Mouse (Mus musculus) heart, embryonic 10.5 days (tissue): ENCODE data around the gene Atp6v1d. TPM values are rescaled to one million over a fixed set of nuclear protein-coding genes. Genes with fewer than 3 reads are reported as not detected.

Experiments
- DNase-seq: peaks from one replicate; pipeline ENCODE4 v3.0.0-alpha.2; 2017; ENCODE audit warnings: low spot score
- H3K27ac ChIP-seq: fragments of 300-500 bp; sonication (generic); 2 replicates; pipeline ENCODE4 v1.5.1; 2016; ENCODE audit warnings: mild to moderate bottlenecking
- H3K27me3 ChIP-seq: fragments of 300-500 bp; sonication (generic); 2 replicates; pipeline ENCODE4 v1.6.1; 2016; ENCODE audit warnings: mild to moderate bottlenecking; ENCODE audit not compliant: poor library complexity, insufficient read depth, severe bottlenecking
- H3K36me3 ChIP-seq: fragments of 300-500 bp; sonication (generic); 2 replicates; pipeline ENCODE4 v1.6.1; 2016; ENCODE audit warnings: mild to moderate bottlenecking, moderate library complexity
- H3K4me1 ChIP-seq: fragments of 300-500 bp; sonication (generic); 2 replicates; pipeline ENCODE4 v1.6.1; 2016; ENCODE audit warnings: mild to moderate bottlenecking
- H3K4me3 ChIP-seq: fragments of 300-500 bp; sonication (generic); 2 replicates; pipeline ENCODE4 v1.5.1; 2016; ENCODE audit warnings: mild to moderate bottlenecking, moderate library complexity
- H3K9me3 ChIP-seq: fragments of 300-500 bp; sonication (generic); 2 replicates; pipeline ENCODE4 v1.6.1; 2016; ENCODE audit warnings: mild to moderate bottlenecking, moderate library complexity
- WGBS: fragments of 180-500 bp; shearing (Covaris S2); methylation state at CpG from one replicate; pipeline ENCODE4 v1.1.7; 2016; 5-methylcytosine and 5-hydroxymethylcytosine counted together
- polyA plus RNA-seq: library from polyadenylated mRNA; unstranded; fragments of >200 nt; fragmentation: Nextera tagmentation; extraction: Ambion mirVana; gene quantifications from 2 replicates; pipeline ENCODE4 v1.2.1, GENCODE M21; 2016

The Atp6v1d gene
- polyA plus RNA-seq, 1 experiment from 2014 or later, result 75.6 TPM

GRCm38 (mm10) chr12:78865434-78865833 is 4.0 kb upstream of the Atp6v1d start:
- peaks cover 47% of the 10 kb centered on the region for H3K36me3 ChIP-seq
- H3K4me3 ChIP-seq, result no peak overlapping the region
- 90% methylated on average over 1 of the region's 1 CpGs for WGBS
- H3K9me3 ChIP-seq, result no peaks in the 10 kb centered on the region
- peaks cover 4% of the 10 kb centered on the region for H3K4me1 ChIP-seq
- H3K27ac ChIP-seq, result no peak overlapping the region
- DNase-seq, result no peak
- H3K27me3 ChIP-seq, result no peaks in the 10 kb centered on the region

- WGBS, result under 1% methylated on average over 22 of the region's 22 CpGs
Observed at GRCm38 (mm10) chr12:78862254-78862730, 854 bp upstream of the Atp6v1d start.

DNA sequence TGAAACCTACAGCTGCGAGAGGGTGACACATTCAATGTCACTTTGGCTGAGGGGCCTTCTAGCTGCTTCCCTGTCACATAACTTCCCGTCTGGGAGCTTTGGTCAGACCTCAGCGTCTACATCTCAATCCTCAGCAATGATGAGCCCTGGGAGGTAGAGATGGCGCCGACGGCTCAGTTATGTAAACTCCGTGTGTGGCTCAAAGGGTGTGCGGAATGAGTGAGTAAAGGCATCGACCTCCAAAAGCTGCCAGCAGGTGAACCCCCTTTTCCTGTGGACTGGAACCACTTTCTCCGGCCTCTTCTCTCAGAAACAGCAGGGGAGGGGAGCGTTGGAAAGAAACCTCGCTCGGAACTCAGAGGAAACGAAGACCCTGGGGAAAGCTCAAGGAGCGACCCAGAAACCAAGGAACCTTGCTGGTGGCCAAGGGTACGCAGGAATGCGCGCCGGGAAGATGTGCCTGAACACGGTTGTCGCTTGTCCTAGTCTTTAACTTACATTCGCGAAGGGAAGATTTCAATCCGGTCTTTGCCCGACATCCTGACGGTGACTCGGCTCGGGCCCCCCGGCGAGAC is 430 bp downstream of the Atp6v1d start:
- Histone ChIP-seq H3K36me3 (peaks cover 21% of the 10 kb centered on the region), H3K27ac (peak overlapping the region; percentile 92), H3K27me3 (no peaks in the 10 kb centered on the region), H3K4me3 (peak overlapping the region; percentile 90), H3K4me1 (peaks cover 15% of the 10 kb centered on the region), H3K9me3 (no peaks in the 10 kb centered on the region)
- peak; percentile 81 for DNase-seq
- under 1% methylated on average over 30 of the region's 30 CpGs for WGBS

More at GRCm38 (mm10) chr12:78862254-78862730, 854 bp upstream of the Atp6v1d start:
- H3K27me3 ChIP-seq, result no peaks in the 10 kb centered on the region
- no peak for DNase-seq
- H3K4me3 ChIP-seq, result peak overlapping the region; percentile 90
- H3K36me3 ChIP-seq, result peaks cover 16% of the 10 kb centered on the region
- H3K27ac ChIP-seq, result peak overlapping the region; percentile 92
- peaks cover 15% of the 10 kb centered on the region for H3K4me1 ChIP-seq
- no peaks in the 10 kb centered on the region for H3K9me3 ChIP-seq

- peaks cover 57% of the 10 kb centered on the region for H3K36me3 ChIP-seq
- no peaks in the 10 kb centered on the region for H3K9me3 ChIP-seq
- no peaks in the 10 kb centered on the region for H3K4me1 ChIP-seq
- 87% methylated on average over 4 of the region's 4 CpGs for WGBS
- DNase-seq, result no peak
- no peak overlapping the region for H3K27ac ChIP-seq
- H3K27me3 ChIP-seq, result no peaks in the 10 kb centered on the region
- H3K4me3 ChIP-seq, result no peak overlapping the region
Observed at GRCm38 (mm10) chr12:78848246-78848645, 13.2 kb downstream of the Atp6v1d start.

DNA sequence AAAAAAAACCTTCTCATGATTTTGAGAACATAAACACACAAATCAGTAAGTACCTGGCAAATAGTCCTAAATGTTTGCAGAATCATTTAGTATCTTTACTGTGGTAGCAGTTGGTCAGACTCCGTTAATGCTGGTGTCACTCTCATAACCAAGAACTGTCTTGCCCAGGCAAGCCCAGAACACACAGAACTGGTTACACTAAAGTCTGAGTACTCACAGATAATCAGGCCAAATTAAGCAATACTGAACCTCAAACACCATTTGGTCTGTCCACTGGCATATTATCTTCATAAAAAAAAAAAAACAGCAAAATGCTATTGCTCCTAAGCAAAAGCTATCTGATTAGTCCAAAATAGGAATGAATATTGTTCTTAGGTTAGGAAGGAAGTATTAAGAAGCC is 19.0 kb downstream of the Atp6v1d start:
- WGBS, result 96% methylated on average over 1 of the region's 1 CpGs
- Histone ChIP-seq H3K36me3 (peaks cover 69% of the 10 kb centered on the region), H3K4me3 (no peak overlapping the region), H3K27me3 (no peaks in the 10 kb centered on the region), H3K4me1 (no peaks in the 10 kb centered on the region), H3K27ac (no peak overlapping the region), H3K9me3 (no peaks in the 10 kb centered on the region)
- no peak for DNase-seq

DNA sequence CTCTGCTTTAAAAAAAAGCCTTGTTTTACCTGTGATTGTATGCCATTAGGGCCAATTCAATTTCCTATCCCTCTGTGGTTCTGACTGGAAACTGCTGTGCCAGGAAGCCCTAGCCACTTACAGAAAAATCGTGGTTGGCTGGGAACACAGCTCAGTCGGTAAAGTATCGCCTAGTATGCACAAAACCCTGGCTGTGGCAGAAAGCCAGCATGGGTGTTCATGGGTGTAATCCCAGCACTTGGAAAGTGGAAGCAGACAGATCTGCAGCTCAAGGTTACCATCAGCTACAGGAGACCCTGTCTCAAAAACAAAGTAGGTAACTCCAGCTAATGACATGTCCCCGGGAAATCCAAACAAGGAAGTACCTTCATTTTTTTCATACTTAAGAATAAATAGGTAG is 21.5 kb downstream of the Atp6v1d start:
- H3K36me3 ChIP-seq, result peaks cover 76% of the 10 kb centered on the region
- no peak for DNase-seq
- H3K4me1 ChIP-seq, result no peaks in the 10 kb centered on the region
- H3K4me3 ChIP-seq, result no peak overlapping the region
- no peak overlapping the region for H3K27ac ChIP-seq
- H3K9me3 ChIP-seq, result no peaks in the 10 kb centered on the region
- H3K27me3 ChIP-seq, result no peaks in the 10 kb centered on the region
- 82% methylated on average over 4 of the region's 4 CpGs for WGBS

- Histone ChIP-seq H3K9me3 (no peaks in the 10 kb centered on the region), H3K27me3 (no peaks in the 10 kb centered on the region), H3K4me3 (no peak overlapping the region), H3K4me1 (no peaks in the 10 kb centered on the region), H3K27ac (no peak overlapping the region), H3K36me3 (peaks cover 57% of the 10 kb centered on the region)
- WGBS, result 93% methylated on average over 2 of the region's 2 CpGs
- no peak for DNase-seq
Observed at GRCm38 (mm10) chr12:78834496-78834895, 26.9 kb downstream of the Atp6v1d start.

- DNase-seq, result no peak
- Histone ChIP-seq H3K4me3 (no peak overlapping the region), H3K27ac (no peak overlapping the region), H3K27me3 (no peaks in the 10 kb centered on the region), H3K36me3 (peaks cover 12% of the 10 kb centered on the region; the same call in 1 of the 2 replicates), H3K4me1 (no peaks in the 10 kb centered on the region), H3K9me3 (no peaks in the 10 kb centered on the region)
Observed at GRCm38 (mm10) chr12:78814437-78814836, 47.0 kb downstream of the Atp6v1d start.

DNA sequence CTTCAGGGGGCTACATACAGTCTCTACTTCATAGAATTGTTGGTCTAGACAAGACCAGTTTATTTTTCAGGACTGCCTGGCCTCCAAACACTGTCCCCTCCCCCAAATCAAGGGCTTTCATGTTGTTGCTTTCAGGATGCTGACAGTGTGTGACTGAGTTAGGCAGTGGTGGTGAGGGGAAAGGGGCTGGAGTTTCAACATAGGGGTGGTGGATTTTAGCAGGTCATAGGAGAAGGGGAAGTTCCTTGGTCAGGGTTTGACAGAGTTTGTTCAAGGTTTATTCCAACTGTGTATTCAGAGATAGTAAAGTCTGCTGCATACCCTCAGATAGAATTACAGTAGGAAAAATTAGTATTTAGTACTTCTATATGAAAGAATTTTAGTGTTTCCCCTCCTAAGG is 59.6 kb downstream of the Atp6v1d start:
- no peaks in the 10 kb centered on the region for H3K9me3 ChIP-seq
- no peaks in the 10 kb centered on the region for H3K4me1 ChIP-seq
- DNase-seq, result no peak
- H3K27ac ChIP-seq, result no peak overlapping the region
- peaks cover 21% of the 10 kb centered on the region for H3K36me3 ChIP-seq
- no peaks in the 10 kb centered on the region for H3K27me3 ChIP-seq
- no peak overlapping the region for H3K4me3 ChIP-seq

GRCm38 (mm10) chr12:78800036-78800435 is 61.4 kb downstream of the Atp6v1d start:
- no peak overlapping the region for H3K27ac ChIP-seq
- WGBS, result 82% methylated on average over 3 of the region's 3 CpGs
- H3K27me3 ChIP-seq, result no peaks in the 10 kb centered on the region
- H3K36me3 ChIP-seq, result peaks cover 21% of the 10 kb centered on the region
- no peak for DNase-seq
- H3K4me3 ChIP-seq, result no peak overlapping the region
- no peaks in the 10 kb centered on the region for H3K4me1 ChIP-seq
- no peaks in the 10 kb centered on the region for H3K9me3 ChIP-seq

GRCm38 (mm10) chr12:78794236-78794635 is 67.2 kb downstream of the Atp6v1d start:
- Histone ChIP-seq H3K9me3 (no peaks in the 10 kb centered on the region), H3K27ac (no peak overlapping the region), H3K27me3 (no peaks in the 10 kb centered on the region), H3K4me3 (no peak overlapping the region), H3K4me1 (peaks cover 3% of the 10 kb centered on the region), H3K36me3 (peaks cover 21% of the 10 kb centered on the region)
- DNase-seq, result no peak
- WGBS, result 33% methylated on average over 1 of the region's 1 CpGs

GRCm38 (mm10) chr12:78790791-78791190 is 70.6 kb downstream of the Atp6v1d start:
- WGBS, result 63% methylated on average over 2 of the region's 2 CpGs
- H3K4me3 ChIP-seq, result no peak overlapping the region
- no peak overlapping the region for H3K27ac ChIP-seq
- DNase-seq, result no peak
- H3K36me3 ChIP-seq, result no peaks in the 10 kb centered on the region
- peaks cover 14% of the 10 kb centered on the region for H3K4me1 ChIP-seq
- no peaks in the 10 kb centered on the region for H3K27me3 ChIP-seq
- H3K9me3 ChIP-seq, result no peaks in the 10 kb centered on the region
